9 mouse cellular contexts compared by ENCODE assay signal in the genomic region with DNA sequence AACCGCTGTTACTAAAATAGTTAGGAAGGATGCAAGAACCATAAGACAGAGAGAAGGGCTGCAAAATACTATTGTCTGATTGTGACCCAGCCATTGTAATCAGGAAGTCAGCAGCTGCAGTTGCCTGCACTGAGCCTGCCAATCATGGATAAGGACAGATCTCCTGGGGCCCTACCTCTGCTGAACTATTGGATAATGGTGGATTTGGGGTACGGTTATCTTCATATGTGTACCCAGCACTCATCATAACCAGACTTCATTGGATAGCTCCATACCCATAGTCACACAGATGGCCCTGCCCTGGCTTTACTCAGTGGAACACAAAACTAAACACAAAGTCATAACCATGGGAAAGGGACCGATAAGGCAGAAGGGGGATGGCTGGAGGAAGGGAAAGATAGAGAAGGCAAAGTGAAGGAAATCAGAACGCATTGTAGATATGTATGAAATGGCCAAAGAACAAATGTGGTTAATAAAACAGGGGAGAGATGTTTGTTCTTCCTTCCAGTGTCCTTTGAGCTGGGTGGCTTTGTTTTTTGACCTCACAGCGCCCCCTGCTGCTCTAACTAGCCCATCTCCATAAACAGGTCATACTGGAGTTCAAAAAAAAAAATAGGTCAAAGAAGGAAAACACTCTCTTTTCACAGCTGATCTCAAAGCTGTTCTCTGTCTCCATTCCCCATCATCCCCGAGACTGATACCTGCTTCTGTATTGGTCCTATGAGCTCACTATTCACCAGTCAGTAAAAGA.
DNase-seq lines count a peak whose midpoint lies in the region; ATAC-seq and TF ChIP-seq lines count a peak whose summit lies in the region.
"Had no signal": no experiment of that assay in that cellular context is flagged by ENCODE, and none has a peak within 500 bp of the region (broad histone marks: within the 10 kb centered on the region; RNA-seq: fewer than 3 reads in every experiment).

No protein-coding gene starts in this region.

- TF ChIP-seq POLR2A in kidney, adult 2 months (IDR thresholded peaks at IDR 0.05; ENCODE audit: low read depth, low read length) = no peak
- TF ChIP-seq POLR2A in thymus, adult 2 months (IDR thresholded peaks at IDR 0.05; ENCODE audit: control insufficient read depth, extremely low read depth, insufficient read depth, low read length, poor library complexity) = no peak

- H3K36me3 ChIP-seq in midbrain, embryonic 10.5 days = no peaks in the 10 kb centered on the region
- no peaks in the 10 kb centered on the region for H3K36me3 ChIP-seq in midbrain, embryonic 15.5 days (replicated peaks)
- H3K36me3 ChIP-seq in kidney, adult 2 months (ENCODE audit: control insufficient read depth, insufficient read depth, low read length) = no peaks in the 10 kb centered on the region
- H3K36me3 ChIP-seq in limb, embryonic 11.5 days (ENCODE audit: control insufficient read depth, insufficient read depth, low read length) = no peaks in the 10 kb centered on the region
- H3K36me3 ChIP-seq in thymus, adult 2 months (ENCODE audit: control insufficient read depth, insufficient read depth, low read length) = no peaks in the 10 kb centered on the region
- H3K36me3 ChIP-seq: neural tube, embryonic 12.5 days had no signal

- no peak overlapping the region for H3K9ac ChIP-seq in midbrain, embryonic 15.5 days
- H3K9ac ChIP-seq in limb, embryonic 11.5 days (ENCODE audit: low read length) = no peak overlapping the region
- H3K9ac ChIP-seq: neural tube, embryonic 12.5 days had no signal

- peak; percentile 68 for DNase-seq in midbrain, embryonic 10.5 days (ENCODE audit: low spot score)
- DNase-seq in cerebellum, adult 18-20 months = peak; percentile 21 to 44
- peak; percentile 37 to 42 for DNase-seq in gastrocnemius, adult 8-10 months (ENCODE audit: low spot score in 2 of 2)
- peak; percentile 72 for DNase-seq in kidney, adult 2 months
- peak; percentile 82 for DNase-seq in limb, embryonic 11.5 days (ENCODE audit: low spot score)
- peak; percentile 81 to 82 for DNase-seq in natural killer cell, adult 2 months (ENCODE audit: low spot score in 2 of 2)
- DNase-seq in thymus, adult 2 months = peak; percentile 79

- no peak overlapping the region for H3K4me2 ChIP-seq in midbrain, embryonic 15.5 days
- no peak overlapping the region for H3K4me2 ChIP-seq in limb, embryonic 11.5 days (ENCODE audit: low read depth, severe bottlenecking)
- H3K4me2 ChIP-seq: neural tube, embryonic 12.5 days had no signal

- peaks cover 5% of the 10 kb centered on the region; the same call in 1 of the 2 replicates for H3K4me1 ChIP-seq in midbrain, embryonic 10.5 days
- 0 out of 2 replicates have a peak, but pooled peaks cover 3% of the 10 kb centered on the region for H3K4me1 ChIP-seq in midbrain, embryonic 15.5 days
- no peaks in the 10 kb centered on the region for H3K4me1 ChIP-seq in kidney, adult 2 months (ENCODE audit: control insufficient read depth, insufficient read depth, low read length)
- H3K4me1 ChIP-seq in limb, embryonic 11.5 days (ENCODE audit: control insufficient read depth, insufficient read depth, low read length) = no peaks in the 10 kb centered on the region
- H3K4me1 ChIP-seq in thymus, adult 2 months (replicated peaks; ENCODE audit: control insufficient read depth, insufficient read depth, low read length) = peaks cover 52% of the 10 kb centered on the region
- H3K4me1 ChIP-seq: neural tube, embryonic 12.5 days had no signal

- WGBS in midbrain, embryonic 10.5 days = 52% methylated on average over 6 of the region's 6 CpGs
- WGBS in midbrain, embryonic 15.5 days = 48% methylated on average over 6 of the region's 6 CpGs
- WGBS in kidney, adult 2 months = 42% methylated on average over 6 of the region's 6 CpGs
- WGBS in limb, embryonic 11.5 days = 49% methylated on average over 6 of the region's 6 CpGs
- 38% methylated on average over 6 of the region's 6 CpGs for WGBS in thymus, adult 2 months

- peak; percentile 76 for TF ChIP-seq CTCF in kidney, adult 2 months (conservative IDR thresholded peaks at IDR 0.05; ENCODE audit: insufficient read depth, insufficient read length, low read depth, low read length)
- TF ChIP-seq CTCF in thymus, adult 2 months (IDR thresholded peaks at IDR 0.05; ENCODE audit: borderline replicate concordance, control insufficient read depth, extremely low read depth, insufficient read depth, low read length, poor library complexity) = no peak

- H3K9me3 ChIP-seq in midbrain, embryonic 10.5 days (replicated peaks) = no peaks in the 10 kb centered on the region
- H3K9me3 ChIP-seq in midbrain, embryonic 15.5 days = no peaks in the 10 kb centered on the region
- no peaks in the 10 kb centered on the region for H3K9me3 ChIP-seq in limb, embryonic 11.5 days (ENCODE audit: control insufficient read depth, low read length)
- H3K9me3 ChIP-seq: neural tube, embryonic 12.5 days had no signal

- no peaks in the 10 kb centered on the region for H3K27me3 ChIP-seq in midbrain, embryonic 10.5 days (ENCODE audit: low read depth, poor library complexity, severe bottlenecking)
- no peaks in the 10 kb centered on the region for H3K27me3 ChIP-seq in midbrain, embryonic 15.5 days (replicated peaks)
- H3K27me3 ChIP-seq in kidney, adult 2 months (replicated peaks; ENCODE audit: control insufficient read depth, insufficient read depth, low read length) = no peaks in the 10 kb centered on the region
- H3K27me3 ChIP-seq in limb, embryonic 11.5 days (ENCODE audit: control insufficient read depth, insufficient read depth, low read length) = no peaks in the 10 kb centered on the region
- no peaks in the 10 kb centered on the region for H3K27me3 ChIP-seq in thymus, adult 2 months (ENCODE audit: control insufficient read depth, insufficient read depth, low read length)
- H3K27me3 ChIP-seq: neural tube, embryonic 12.5 days had no signal

- H3K4me3 ChIP-seq in midbrain, embryonic 10.5 days = no peak overlapping the region
- H3K4me3 ChIP-seq in midbrain, embryonic 15.5 days = no peak overlapping the region
- no peak overlapping the region for H3K4me3 ChIP-seq in kidney, adult 2 months (ENCODE audit: insufficient read depth, low read depth, low read length)
- H3K4me3 ChIP-seq in limb, embryonic 11.5 days (ENCODE audit: low read depth, low read length) = no peak overlapping the region
- no peak overlapping the region for H3K4me3 ChIP-seq in thymus, adult 2 months (ENCODE audit: control insufficient read depth, insufficient read depth, low read length)
- H3K4me3 ChIP-seq: neural tube, embryonic 12.5 days had no signal

- H3K27ac ChIP-seq in midbrain, embryonic 10.5 days (replicated peaks) = no peak overlapping the region
- no peak overlapping the region for H3K27ac ChIP-seq in midbrain, embryonic 15.5 days
- H3K27ac ChIP-seq in kidney, adult 2 months (ENCODE audit: insufficient read depth, low read depth, low read length) = no peak overlapping the region
- H3K27ac ChIP-seq in limb, embryonic 11.5 days (replicated peaks; ENCODE audit: low read depth, low read length) = no peak overlapping the region
- no peak overlapping the region for H3K27ac ChIP-seq in thymus, adult 2 months (ENCODE audit: control insufficient read depth, insufficient read depth, low read length)
- H3K27ac ChIP-seq: neural tube, embryonic 12.5 days had no signal

- no peak for ATAC-seq in midbrain, embryonic 15.5 days (replicated peaks)
- ATAC-seq in limb, embryonic 11.5 days (ENCODE audit: insufficient number of reproducible peaks, low FRiP score, low TSS enrichment, low read depth) = no peak
